Mouse (Mus musculus) liver, adult 2 months (tissue): ENCODE data around the gene Pecam1.

ENCODE experiments used
- CTCF ChIP-seq: fragments of 200-500 bp; IDR thresholded peaks from 2 replicates; pipeline ENCODE4 v1.5.1; 2011; ENCODE audit warnings: low read depth, low read length, control low read depth
- POLR2A ChIP-seq: fragments of 200-500 bp; IDR thresholded peaks from 2 replicates; pipeline ENCODE4 v1.6.1; 2011; ENCODE audit warnings: low read length, control low read depth; ENCODE audit not compliant: insufficient read depth; ENCODE audit errors: extremely low read depth

DNA sequence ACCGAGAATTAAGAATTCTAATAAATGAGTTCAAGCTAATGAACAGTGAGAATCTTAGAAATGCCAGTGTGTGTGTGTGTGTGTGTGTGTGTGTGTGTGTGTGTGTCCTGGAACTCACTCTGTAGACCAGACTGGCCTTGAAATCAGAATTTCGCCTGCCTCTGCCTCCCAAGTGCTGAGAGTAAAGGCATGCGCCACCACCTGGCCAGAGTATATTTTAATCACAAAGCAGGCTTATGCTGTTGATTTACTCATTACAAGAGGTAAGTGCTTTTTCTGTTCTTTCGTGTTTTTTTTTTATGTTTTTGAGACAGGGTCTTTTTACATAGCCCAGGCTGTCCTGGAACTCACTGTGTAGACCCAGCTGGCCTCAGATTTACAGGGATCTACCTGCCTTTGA is 43.4 kb upstream of the Pecam1 start:
- TF ChIP-seq CTCF (peak; percentile 25; the same call in 1 of the 2 replicates), POLR2A (no peak)
